Mouse (Mus musculus): ENCODE measurements around the gene Ribc2.

GRCm38 (mm10) chr15:85178172-85178571, 46.3 kb downstream of the Ribc2 start:
- no peak for TF ChIP-seq CTCF (IDR thresholded peaks at IDR 0.05; ENCODE audit: borderline replicate concordance, insufficient read depth, low read length)
- TF ChIP-seq POLR2A (IDR thresholded peaks at IDR 0.05; ENCODE audit: low read depth, low read length) = no peak

Measured in embryonic fibroblast, embryonic 13.5 days (primary cell).